Mouse (Mus musculus) embryo, embryonic 9.5 days (tissue): ENCODE data around the gene Lrrc41.

Source experiments
- DNase-seq: peaks from one replicate; pipeline ENCODE4 v3.0.0-alpha.2; 2017; ENCODE audit errors: extremely low spot score

The Lrrc41 gene

GRCm38 (mm10) chr4:116077240-116078095 is 2.4 kb downstream of the Lrrc41 start:
- DNase-seq = no peak

GRCm38 (mm10) chr4:116088510-116089249 is 13.6 kb downstream of the Lrrc41 start:
- DNase-seq = no peak

GRCm38 (mm10) chr4:116096291-116096690 is 21.2 kb downstream of the Lrrc41 start:
- no peak for DNase-seq

- no peak for DNase-seq
Measured at GRCm38 (mm10) chr4:116097211-116097610, 22.1 kb downstream of the Lrrc41 start.

GRCm38 (mm10) chr4:116100959-116101358 is 25.9 kb downstream of the Lrrc41 start:
- no peak for DNase-seq

GRCm38 (mm10) chr4:116105278-116105677 is 30.2 kb downstream of the Lrrc41 start:
- DNase-seq = no peak

- DNase-seq = no peak
Measured at GRCm38 (mm10) chr4:116110695-116111094, 35.6 kb downstream of the Lrrc41 start.

GRCm38 (mm10) chr4:116111486-116111885 is 36.4 kb downstream of the Lrrc41 start:
- no peak for DNase-seq

- DNase-seq = no peak
Measured at GRCm38 (mm10) chr4:116122762-116123161, 47.7 kb downstream of the Lrrc41 start.

- peak; percentile 91 for DNase-seq
Measured at GRCm38 (mm10) chr4:116123602-116124519, 48.8 kb downstream of the Lrrc41 start, which contains the start of the genes Rad54l and Pomgnt1. TSS of gene Rad54l (minus strand) at chr4:116123690. TSS of gene Pomgnt1 (plus strand) at chr4:116123840.

- no peak for DNase-seq
Measured at GRCm38 (mm10) chr4:116125803-116126386, 50.8 kb downstream of the Lrrc41 start.

GRCm38 (mm10) chr4:116127956-116128355 is 52.9 kb downstream of the Lrrc41 start:
- DNase-seq = no peak

- DNase-seq = no peak
Measured at GRCm38 (mm10) chr4:116133126-116133525, 58.1 kb downstream of the Lrrc41 start.

- no peak for DNase-seq
Measured at GRCm38 (mm10) chr4:116134990-116135389, 59.9 kb downstream of the Lrrc41 start.

- DNase-seq = no peak
Measured at GRCm38 (mm10) chr4:116137421-116137996, 62.4 kb downstream of the Lrrc41 start.

- DNase-seq = no peak
Measured at GRCm38 (mm10) chr4:116140801-116141574, 65.9 kb downstream of the Lrrc41 start.

GRCm38 (mm10) chr4:116141736-116142135 is 66.7 kb downstream of the Lrrc41 start:
- no peak for DNase-seq

- DNase-seq = no peak
Measured at GRCm38 (mm10) chr4:116142269-116142668, 67.2 kb downstream of the Lrrc41 start.

- DNase-seq = no peak
Measured at GRCm38 (mm10) chr4:116143317-116143811, 68.3 kb downstream of the Lrrc41 start.
